Mouse (Mus musculus) cerebellum, adult 2 months (tissue): ENCODE results near the gene Slc6a6. TPM values are rescaled to one million over a fixed set of nuclear protein-coding genes. Genes with fewer than 3 reads are reported as not detected.
A peak's percentile ranks its signal among the peaks of the same experiment; 100 is the strongest.

Experiments used
- DNase-seq, 2 experiments: peaks; one replicate each; pipeline ENCODE4 v3.0.0; 2021
- H3K27ac ChIP-seq: fragments of 200-500 bp; 2 replicates; pipeline ENCODE4 v1.5.1; 2012; ENCODE audit warnings: low read length, control low read depth, inconsistent platforms; ENCODE audit not compliant: insufficient read depth
- H3K27me3 ChIP-seq: fragments of 200-500 bp; 2 replicates; pipeline ENCODE4 v1.6.1; 2012; ENCODE audit warnings: inconsistent platforms, mild to moderate bottlenecking, low read length, moderate library complexity; ENCODE audit not compliant: control insufficient read depth, insufficient read depth
- H3K4me1 ChIP-seq: fragments of 200-500 bp; 2 replicates; pipeline ENCODE4 v1.6.1; 2011; ENCODE audit warnings: low read length; ENCODE audit not compliant: control insufficient read depth, insufficient read depth
- H3K4me3 ChIP-seq: fragments of 200-500 bp; replicated peaks from 2 replicates; pipeline ENCODE3; 2011; ENCODE audit warnings: mild to moderate bottlenecking, low read depth, low read length, control low read depth; ENCODE audit not compliant: insufficient read depth
- CTCF ChIP-seq: fragments of 200-500 bp; IDR thresholded peaks from 2 replicates; pipeline ENCODE4 v1.5.1; 2011; ENCODE audit warnings: low read depth, mild to moderate bottlenecking, control low read depth, low read length, moderate library complexity, borderline replicate concordance; ENCODE audit not compliant: insufficient read depth
- POLR2A ChIP-seq: fragments of 200-500 bp; IDR thresholded peaks from 2 replicates; pipeline ENCODE4 v1.6.1; 2011; ENCODE audit warnings: low read length, control low read depth, borderline replicate concordance; ENCODE audit not compliant: insufficient read depth
- WGBS: fragments of 180-500 bp; shearing (Covaris S2); methylation state at CpG from one replicate; pipeline ENCODE4 v1.1.7; 2018; 5-methylcytosine and 5-hydroxymethylcytosine counted together
- polyA plus RNA-seq: library from polyadenylated mRNA; depleted of rRNA; stranded (reverse); fragments of >200 nt; gene quantifications from 2 replicates; pipeline ENCODE4 v1.2.3, GENCODE M21; 2012

Gene Slc6a6
- polyA plus RNA-seq, 1 experiment: 79.3 TPM

DNA sequence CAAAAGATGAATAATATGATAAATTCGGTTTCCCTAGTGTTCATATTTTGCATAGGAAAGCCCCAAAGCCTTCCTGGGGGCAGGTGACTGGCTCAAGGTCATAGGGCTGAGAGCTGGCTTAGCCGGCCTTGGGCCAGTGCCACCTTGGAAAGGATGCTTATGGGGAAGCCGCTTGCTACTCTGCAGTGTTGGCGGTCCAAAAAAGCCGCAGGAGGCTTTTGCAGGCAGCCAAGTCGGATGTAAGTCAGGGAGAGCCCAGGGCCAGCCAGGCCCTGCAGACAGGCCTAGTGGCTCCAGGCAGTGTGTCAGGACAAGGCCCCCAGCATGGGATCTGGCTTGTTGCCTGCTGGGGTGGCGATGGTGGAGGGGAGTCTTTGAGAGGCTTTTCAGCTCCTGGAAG, 10.8 kb downstream of the Slc6a6 start:
- peak; percentile 91 to 94 for DNase-seq
- no peak overlapping the region for H3K27ac ChIP-seq
- WGBS: 3% methylated on average over 7 of the region's 7 CpGs
- no peak overlapping the region for H3K4me3 ChIP-seq
- H3K27me3 ChIP-seq: no peaks in the 10 kb centered on the region
- TF ChIP-seq POLR2A: no peak
- TF ChIP-seq CTCF: no peak
- peaks cover 37% of the 10 kb centered on the region for H3K4me1 ChIP-seq

DNA sequence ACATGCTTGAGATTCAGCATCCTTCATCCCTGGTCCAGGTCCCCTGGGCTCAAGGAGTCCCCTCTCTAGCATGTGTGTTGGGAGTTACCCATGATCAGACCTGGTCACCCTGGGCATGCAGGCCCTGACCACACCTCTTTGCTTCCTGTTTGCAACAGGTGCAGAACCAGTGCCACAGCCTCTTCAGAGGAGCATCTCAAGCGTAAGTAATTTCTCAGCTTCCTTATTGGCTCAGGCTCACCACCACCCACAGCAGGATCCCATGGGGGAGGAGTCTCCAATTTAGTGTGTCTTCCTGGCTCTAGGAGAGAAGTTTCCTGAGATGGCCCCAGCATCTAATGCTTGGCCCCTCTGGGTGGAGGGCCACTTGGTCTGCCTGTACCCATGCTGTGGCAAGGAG, 15.0 kb downstream of the Slc6a6 start:
- WGBS: 97% methylated on average over 1 of the region's 1 CpGs
- H3K4me3 ChIP-seq: no peak overlapping the region
- H3K27me3 ChIP-seq: no peaks in the 10 kb centered on the region
- peaks cover 31% of the 10 kb centered on the region for H3K4me1 ChIP-seq
- no peak for DNase-seq
- no peak for TF ChIP-seq POLR2A
- TF ChIP-seq CTCF: no peak
- no peak overlapping the region for H3K27ac ChIP-seq

DNA sequence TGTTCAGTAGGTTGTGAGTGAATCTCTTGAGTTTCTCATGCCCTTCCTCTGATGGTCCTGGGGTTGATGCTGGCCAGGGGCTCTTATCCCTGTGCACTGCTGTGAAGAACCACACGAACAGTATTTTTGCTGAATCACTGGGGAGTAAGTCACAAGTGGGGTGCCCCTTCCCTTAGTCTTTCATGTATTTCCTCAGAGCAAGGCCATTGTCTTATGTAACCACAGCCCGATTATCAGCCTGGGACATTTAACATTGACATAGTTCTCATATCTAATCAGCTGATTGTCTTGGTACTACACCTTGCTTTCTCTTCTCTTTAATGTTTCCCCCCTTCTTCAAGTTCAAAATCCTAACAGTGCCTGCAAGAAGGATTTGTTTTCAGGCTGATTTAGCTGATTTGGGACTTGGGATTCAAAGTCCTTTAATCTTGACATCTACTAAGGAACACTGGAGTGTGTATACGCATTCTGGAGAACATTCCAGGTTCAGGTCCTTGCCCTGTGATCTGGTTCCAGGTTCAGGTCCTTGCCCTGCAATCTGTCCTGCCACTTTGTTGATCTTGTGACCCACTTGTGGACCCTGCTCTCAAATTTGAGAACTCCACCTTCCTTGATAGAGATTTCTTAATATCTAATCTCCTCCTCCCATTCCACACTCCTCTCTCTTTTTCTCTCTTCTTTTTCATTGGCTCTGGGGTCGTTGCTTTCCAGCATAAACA, 15.8 kb downstream of the Slc6a6 start:
- WGBS: 92% methylated on average over 4 of the region's 4 CpGs
- TF ChIP-seq CTCF: no peak
- no peak for TF ChIP-seq POLR2A

DNA sequence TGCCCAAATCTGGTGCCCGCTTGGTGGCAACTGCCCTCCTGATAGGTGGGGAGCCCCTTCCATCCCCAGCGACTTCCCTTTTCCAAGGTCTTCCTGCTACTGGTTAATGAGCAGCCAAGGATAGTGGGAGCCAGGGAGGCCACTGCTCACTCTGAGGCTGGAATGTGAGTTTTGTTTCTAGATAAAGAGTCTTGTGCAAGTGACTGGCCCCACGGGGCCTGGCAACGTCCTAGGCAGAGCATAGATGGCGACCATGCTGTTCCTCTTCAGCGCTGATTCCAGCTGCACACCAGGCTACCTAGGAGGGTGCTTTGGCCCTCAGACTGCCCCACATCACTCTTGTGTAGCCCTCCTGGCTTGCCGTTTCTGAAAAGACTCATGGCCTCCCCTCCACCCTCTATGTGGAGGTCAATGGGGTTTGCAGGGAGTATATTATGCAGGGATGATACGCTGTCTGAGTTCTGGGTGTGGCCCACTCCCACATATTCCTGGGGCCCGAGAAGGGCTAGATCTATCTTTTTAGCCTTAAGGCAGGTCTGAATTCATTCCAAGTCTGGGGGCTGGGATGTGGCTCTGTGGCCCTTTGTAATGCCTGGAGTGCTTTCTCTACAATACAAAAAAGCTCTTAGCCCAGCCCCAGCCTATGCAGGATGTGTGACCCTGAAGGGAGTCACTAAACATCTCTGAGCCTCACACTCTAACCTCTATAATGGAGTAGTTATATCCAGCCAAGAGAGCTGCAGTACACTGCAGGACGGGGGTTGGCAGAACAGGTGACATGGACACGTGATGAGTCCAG, 17.2 kb downstream of the Slc6a6 start:
- Histone ChIP-seq H3K4me1 (peaks cover 19% of the 10 kb centered on the region), H3K27me3 (no peaks in the 10 kb centered on the region), H3K4me3 (no peak overlapping the region), H3K27ac (no peak overlapping the region)
- TF ChIP-seq CTCF (no peak), POLR2A (no peak)
- 94% methylated on average over 11 of the region's 11 CpGs for WGBS
- no peak for DNase-seq

More for the DNA sequence above, 15.8 kb downstream of the Slc6a6 start:
- no peak overlapping the region for H3K4me3 ChIP-seq
- no peak overlapping the region for H3K27ac ChIP-seq
- no peaks in the 10 kb centered on the region for H3K27me3 ChIP-seq
- DNase-seq: no peak
- peaks cover 29% of the 10 kb centered on the region for H3K4me1 ChIP-seq

DNA sequence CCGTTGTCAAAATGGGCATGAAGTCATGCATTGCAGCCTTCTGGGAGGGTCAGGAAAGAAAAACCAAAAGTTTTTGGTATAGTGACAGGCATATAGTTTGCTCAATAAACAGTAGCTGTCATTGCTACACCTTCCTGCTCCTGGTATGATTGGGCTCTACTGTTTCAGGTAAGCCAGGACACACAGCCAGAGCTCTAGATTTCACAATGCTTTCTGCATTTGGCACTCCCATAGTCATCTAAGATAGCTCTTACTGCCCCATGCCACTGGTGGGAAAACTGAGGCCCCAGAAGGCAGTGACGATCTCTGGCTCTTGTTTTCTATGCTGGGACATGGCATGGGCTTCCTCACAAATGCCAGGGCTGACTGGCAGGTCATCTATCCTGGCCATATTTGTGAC, 19.6 kb downstream of the Slc6a6 start:
- TF ChIP-seq CTCF (no peak), POLR2A (no peak)
- DNase-seq: no peak
- WGBS: 93% methylated on average over 2 of the region's 2 CpGs
- Histone ChIP-seq H3K4me3 (no peak overlapping the region), H3K27me3 (no peaks in the 10 kb centered on the region), H3K27ac (no peak overlapping the region), H3K4me1 (peaks cover 12% of the 10 kb centered on the region; the same call in 1 of the 2 replicates)

DNA sequence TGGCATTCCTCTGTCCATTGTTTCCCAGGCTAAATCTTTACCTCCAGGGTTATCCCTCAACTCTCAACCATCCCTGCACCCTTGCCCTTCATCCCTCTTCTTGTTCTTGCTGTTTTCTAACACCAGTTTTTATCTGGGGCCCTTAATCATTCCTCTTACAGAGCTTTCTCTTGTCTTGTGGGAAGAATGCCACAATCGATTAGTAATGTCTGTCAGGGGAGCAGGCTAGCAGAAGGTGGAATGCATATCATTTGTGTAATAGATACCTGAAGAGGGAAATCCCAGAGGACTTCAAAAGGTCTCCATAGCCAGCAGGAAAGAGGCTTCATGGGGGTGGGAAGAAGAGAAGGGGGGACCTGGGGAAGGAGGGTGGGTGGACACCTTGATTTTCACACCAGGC, 20.6 kb downstream of the Slc6a6 start:
- Histone ChIP-seq H3K4me1 (peaks cover 9% of the 10 kb centered on the region; the same call in 1 of the 2 replicates), H3K4me3 (no peak overlapping the region), H3K27me3 (no peaks in the 10 kb centered on the region), H3K27ac (no peak overlapping the region)
- no peak for TF ChIP-seq CTCF
- no peak for TF ChIP-seq POLR2A
- DNase-seq: no peak
- 96% methylated on average over 1 of the region's 1 CpGs for WGBS

DNA sequence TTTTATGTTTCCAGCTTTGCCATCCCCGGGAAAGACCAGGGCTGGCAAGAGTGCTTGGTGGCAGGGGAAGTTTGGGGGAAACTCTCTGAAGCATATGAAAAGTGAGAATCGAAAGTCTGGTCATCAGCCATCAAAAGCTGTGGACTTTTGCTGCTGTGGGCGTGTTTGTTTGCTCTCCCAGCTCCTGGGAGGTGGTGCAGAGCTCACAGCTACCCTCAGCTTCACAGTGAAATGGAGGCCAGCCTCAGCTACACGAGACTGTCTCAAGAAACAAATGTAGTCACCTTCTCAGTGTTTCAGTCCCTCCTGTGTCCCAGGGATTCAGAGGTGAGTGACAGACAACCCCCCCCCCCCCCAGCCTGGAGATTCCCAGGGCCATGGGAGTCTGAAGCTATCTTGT, 21.8 kb downstream of the Slc6a6 start:
- Histone ChIP-seq H3K4me1 (peaks cover 9% of the 10 kb centered on the region; the same call in 1 of the 2 replicates), H3K4me3 (no peak overlapping the region), H3K27ac (no peak overlapping the region), H3K27me3 (no peaks in the 10 kb centered on the region)
- no peak for DNase-seq
- WGBS: 90% methylated on average over 4 of the region's 4 CpGs
- TF ChIP-seq POLR2A: no peak
- TF ChIP-seq CTCF: no peak

DNA sequence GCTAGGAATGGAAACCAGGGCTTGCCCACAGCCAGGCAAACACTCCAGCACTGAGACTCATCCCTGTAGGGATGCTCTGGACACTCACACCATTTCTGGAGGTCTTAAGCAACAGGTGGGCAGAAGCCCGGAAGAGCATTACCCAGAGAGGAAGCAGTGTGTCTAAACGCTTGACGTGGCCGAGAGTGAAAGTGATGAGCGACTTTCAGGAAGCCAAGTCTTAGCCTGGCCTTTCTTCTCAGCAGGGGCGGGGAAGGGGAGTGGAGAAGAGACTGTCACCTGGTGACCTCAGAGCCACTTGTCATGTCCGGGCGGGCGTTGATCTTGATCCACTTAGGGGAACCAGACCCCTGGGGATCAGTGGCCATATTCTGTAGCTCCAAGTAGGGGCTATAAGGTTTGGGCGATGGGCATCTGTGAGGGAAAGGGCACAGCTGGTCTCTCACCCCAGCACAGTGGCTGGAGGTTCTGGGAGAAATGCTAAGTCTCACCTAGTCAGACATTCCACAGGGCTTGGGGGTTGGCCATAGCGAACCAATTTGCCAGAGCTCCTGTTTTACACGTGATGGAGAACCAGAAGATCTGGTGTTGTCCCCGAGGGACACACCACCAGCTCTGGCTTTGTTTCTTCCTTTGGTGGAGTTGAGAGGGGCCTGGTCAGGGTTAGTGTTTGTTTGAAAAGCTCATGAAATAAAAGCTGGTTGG, 22.4 kb downstream of the Slc6a6 start:
- TF ChIP-seq CTCF (no peak), POLR2A (no peak)
- Histone ChIP-seq H3K27ac (no peak overlapping the region), H3K4me1 (peaks cover 9% of the 10 kb centered on the region; the same call in 1 of the 2 replicates), H3K27me3 (no peaks in the 10 kb centered on the region), H3K4me3 (no peak overlapping the region)
- DNase-seq: no peak
- WGBS: 93% methylated on average over 13 of the region's 13 CpGs
